Comparison of ENCODE assay signal across 12 mouse cellular contexts in the genomic region with DNA sequence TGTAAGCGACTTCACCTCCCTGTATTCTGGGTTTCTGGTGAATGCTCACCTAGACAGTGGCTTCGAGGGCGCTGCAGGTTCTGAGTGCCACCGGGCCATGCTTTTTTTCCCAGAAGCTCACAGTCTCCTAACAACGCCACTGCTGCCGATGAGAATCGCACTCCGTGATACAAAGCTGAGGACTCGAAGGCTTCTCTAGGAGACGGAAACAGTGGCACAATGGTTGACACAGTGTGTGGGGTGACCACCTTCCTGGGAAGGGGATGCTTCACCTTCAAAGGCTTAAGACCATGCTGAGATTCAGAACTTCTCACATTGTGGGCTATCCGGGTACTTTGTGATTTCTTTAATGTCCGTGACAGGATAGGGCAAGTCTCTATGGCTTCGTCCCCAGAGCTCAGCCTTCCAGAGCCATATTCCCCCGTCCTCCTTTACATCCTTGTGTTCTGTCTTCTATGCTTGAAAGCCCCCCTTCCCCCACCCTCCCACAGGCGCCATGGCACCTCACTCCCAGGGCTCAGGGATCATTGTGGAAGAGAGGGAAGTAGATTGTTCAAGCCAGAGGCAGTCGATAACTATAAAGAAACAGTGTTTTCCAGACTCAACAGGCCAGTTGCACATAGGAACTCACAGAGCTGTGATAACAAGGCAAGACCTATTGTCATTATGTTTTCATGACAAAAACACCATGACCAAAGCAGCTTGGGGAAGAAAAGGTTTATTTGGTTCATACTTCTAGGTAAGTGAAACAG.
"Had no signal": no experiment of that assay in that cellular context is flagged by ENCODE, and none has a peak within 500 bp of the region (broad histone marks: within the 10 kb centered on the region; RNA-seq: fewer than 3 reads in every experiment).

No protein-coding gene starts in this region.

- DNase-seq: left cerebral cortex, postnatal 4 days; liver; liver, embryonic 13.5 days; liver, postnatal 0 days; lung, adult 18-20 months; lung, adult 2 months; lung, embryonic 14.5 days; lung, postnatal 10 days; lung, postnatal 14 days; lung, postnatal 36 days; lung, postnatal 4 days; midbrain, embryonic 14.5 days had no signal
